Mouse (Mus musculus): Measurements from ENCODE around the gene 1700001O22Rik. TPM values are rescaled to one million over a fixed set of nuclear protein-coding genes. Genes with fewer than 3 reads are reported as not detected.

Gene 1700001O22Rik
- 1 to 10 TPM; 2.6 to 4.0 TPM for total RNA-seq (2021)

GRCm38 (mm10) chr2:30803604-30804003 is at the start of gene 1700001O22Rik:
1700001O22Rik (minus strand) TSS chr2:30803661.
- DNase-seq = no peak

GRCm38 (mm10) chr2:30852771-30853313 is 49.4 kb upstream of the 1700001O22Rik start:
- no peak for DNase-seq

- DNase-seq = no peak
These were observed 47.1 kb upstream of the 1700001O22Rik start for GRCm38 (mm10) chr2:30850581-30850980.

- DNase-seq = no peak
These were observed 44.7 kb upstream of the 1700001O22Rik start for GRCm38 (mm10) chr2:30848184-30848583.

- no peak for DNase-seq
These were observed 43.3 kb upstream of the 1700001O22Rik start for GRCm38 (mm10) chr2:30846723-30847122.

GRCm38 (mm10) chr2:30846236-30846635 is 42.8 kb upstream of the 1700001O22Rik start:
- DNase-seq = no peak

GRCm38 (mm10) chr2:30845152-30846070 is 42.0 kb upstream of the 1700001O22Rik start:
- DNase-seq = peak; percentile 50

- DNase-seq = no peak
These were observed 39.2 kb upstream of the 1700001O22Rik start for GRCm38 (mm10) chr2:30842615-30843014.

GRCm38 (mm10) chr2:30836238-30836990 is 33.0 kb upstream of the 1700001O22Rik start:
- no peak for DNase-seq

- DNase-seq = no peak
These were observed 31.0 kb upstream of the 1700001O22Rik start, which contains the start of gene Prrx2 for GRCm38 (mm10) chr2:30834373-30835022. Prrx2 (plus strand) TSS chr2:30834972.

GRCm38 (mm10) chr2:30833644-30834043 is 30.2 kb upstream of the 1700001O22Rik start:
- DNase-seq = no peak

- DNase-seq = no peak
These were observed 26.9 kb upstream of the 1700001O22Rik start, which contains the start of gene Asb6 for GRCm38 (mm10) chr2:30830283-30830795. Asb6 (minus strand) TSS chr2:30830333.

- peak; percentile 54 for DNase-seq
These were observed 25.9 kb upstream of the 1700001O22Rik start for GRCm38 (mm10) chr2:30829315-30829714.

GRCm38 (mm10) chr2:30827749-30828475 is 24.5 kb upstream of the 1700001O22Rik start:
- peak; percentile 99 for DNase-seq

GRCm38 (mm10) chr2:30826825-30827748 is 23.6 kb upstream of the 1700001O22Rik start:
- peak; percentile 58 for DNase-seq

- peak; percentile 71 for DNase-seq
These were observed 20.1 kb upstream of the 1700001O22Rik start for GRCm38 (mm10) chr2:30823385-30824153.

GRCm38 (mm10) chr2:30822460-30822859 is 19.0 kb upstream of the 1700001O22Rik start:
- DNase-seq = no peak

- DNase-seq = no peak
These were observed 17.6 kb upstream of the 1700001O22Rik start for GRCm38 (mm10) chr2:30821073-30821472.

GRCm38 (mm10) chr2:30819873-30820272 is 16.4 kb upstream of the 1700001O22Rik start:
- DNase-seq = no peak

Data from heart, postnatal 4 days (tissue).